Mouse (Mus musculus) hindbrain, embryonic 16.5 days (tissue): ENCODE data around the gene Sh3bp1. TPM values are rescaled to one million over a fixed set of nuclear protein-coding genes. Genes with fewer than 3 reads are reported as not detected.

Experiments used
- ATAC-seq: fragments of 200-750 bp; cut with Nextera tagmentation; 2 replicates; pipeline ENCODE4 v1.8.0; 2017; ENCODE audit warnings: moderate TSS enrichment, moderate library complexity
- H3K27ac ChIP-seq: fragments of 300-500 bp; sonication (generic); 2 replicates; pipeline ENCODE4 v1.5.1; 2014; ENCODE audit warnings: low read depth, mild to moderate bottlenecking, control low read depth, low read length, moderate library complexity
- H3K27me3 ChIP-seq: fragments of 300-500 bp; sonication (generic); replicated peaks from 2 replicates; pipeline ENCODE4 v1.6.1; 2014; ENCODE audit warnings: low read length; ENCODE audit not compliant: control insufficient read depth, insufficient read depth
- H3K36me3 ChIP-seq: fragments of 300-500 bp; sonication (generic); 2 replicates; pipeline ENCODE4 v1.6.1; 2014; ENCODE audit warnings: mild to moderate bottlenecking, low read length, moderate library complexity, mixed read lengths; ENCODE audit not compliant: control insufficient read depth, insufficient read depth
- H3K4me1 ChIP-seq: fragments of 300-500 bp; sonication (generic); 2 replicates; pipeline ENCODE4 v1.6.1; 2014; ENCODE audit warnings: low read depth, low read length; ENCODE audit not compliant: control insufficient read depth, insufficient read depth
- H3K4me2 ChIP-seq: fragments of 300-500 bp; sonication (generic); 2 replicates; pipeline ENCODE4 v1.6.1; 2014; ENCODE audit warnings: mild to moderate bottlenecking, low read length, control low read depth, moderate library complexity
- H3K4me3 ChIP-seq: fragments of 300-500 bp; sonication (generic); 2 replicates; pipeline ENCODE4 v1.5.1; 2014; ENCODE audit warnings: mild to moderate bottlenecking, low read length, control low read depth, moderate library complexity
- H3K9ac ChIP-seq: fragments of 300-500 bp; sonication (generic); 2 replicates; pipeline ENCODE4 v1.6.1; 2014; ENCODE audit warnings: low read depth, mild to moderate bottlenecking, control low read depth, low read length, moderate library complexity
- H3K9me3 ChIP-seq: fragments of 300-500 bp; sonication (generic); 2 replicates; pipeline ENCODE4 v1.6.1; 2014; ENCODE audit warnings: mild to moderate bottlenecking, low read length, moderate library complexity; ENCODE audit not compliant: control insufficient read depth
- WGBS: fragments of 180-500 bp; shearing (Covaris S2); extraction: QIAGEN DNeasy Blood & Tissue Kit; methylation state at CpG from one replicate; pipeline ENCODE4 v1.1.7; 2014; 5-methylcytosine and 5-hydroxymethylcytosine counted together
- polyA plus RNA-seq: library from polyadenylated mRNA; unstranded; fragments of >200 nt; fragmentation: Nextera tagmentation; extraction: Ambion mirVana; gene quantifications from 2 replicates; pipeline ENCODE4 v1.2.1, GENCODE M21; 2015

Gene Sh3bp1
- polyA plus RNA-seq, 1 experiment from 2014 or later = 4.5 TPM

GRCm38 (mm10) chr15:78894726-78895125 is 4.8 kb upstream of the Sh3bp1 start:
- Histone ChIP-seq H3K4me1 (peaks cover 1% of the 10 kb centered on the region; the same call in 1 of the 2 replicates), H3K36me3 (peaks cover 18% of the 10 kb centered on the region), H3K9ac (peak overlapping the region; percentile 22), H3K4me3 (no peak overlapping the region), H3K4me2 (no peak overlapping the region), H3K27ac (0 out of 2 replicates have a peak overlapping the region, but pooled peaks have one; percentile 6), H3K27me3 (no peaks in the 10 kb centered on the region), H3K9me3 (no peaks in the 10 kb centered on the region)
- 79% methylated on average over 13 of the region's 13 CpGs for WGBS
- ATAC-seq = no peak

- H3K4me3 ChIP-seq = no peak overlapping the region
- no peak overlapping the region for H3K9ac ChIP-seq
- WGBS = 76% methylated on average over 2 of the region's 2 CpGs
- H3K36me3 ChIP-seq = peaks cover 16% of the 10 kb centered on the region
- H3K27me3 ChIP-seq = peaks cover 7% of the 10 kb centered on the region
- H3K9me3 ChIP-seq = no peaks in the 10 kb centered on the region
- ATAC-seq = no peak
- H3K4me1 ChIP-seq = peaks cover 11% of the 10 kb centered on the region
- H3K27ac ChIP-seq = no peak overlapping the region
- no peak overlapping the region for H3K4me2 ChIP-seq
These were observed 3.8 kb upstream of the Sh3bp1 start for GRCm38 (mm10) chr15:78895741-78896140.

DNA sequence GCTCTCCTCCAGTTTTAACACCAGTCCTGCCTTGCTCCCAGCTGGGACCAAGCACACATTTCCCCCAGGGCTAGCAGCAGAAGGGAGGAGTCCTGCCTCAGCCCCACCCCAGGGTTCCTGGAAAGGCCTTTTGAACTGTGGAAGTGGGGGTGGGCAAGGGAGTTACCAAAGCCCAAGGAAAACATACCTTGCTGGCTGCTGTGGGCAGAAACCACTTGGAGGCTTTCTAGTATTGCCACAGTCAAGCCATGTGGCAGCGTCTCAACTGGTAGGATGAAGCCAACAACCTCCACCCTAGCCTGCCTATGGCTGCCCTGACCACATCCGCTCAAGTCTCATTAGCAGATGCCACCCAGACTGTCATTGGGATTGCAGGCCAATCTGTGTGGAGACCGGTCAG is 3.4 kb upstream of the Sh3bp1 start:
- no peak overlapping the region for H3K4me3 ChIP-seq
- peaks cover 14% of the 10 kb centered on the region for H3K36me3 ChIP-seq
- no peak for ATAC-seq
- no peak overlapping the region for H3K27ac ChIP-seq
- peaks cover 10% of the 10 kb centered on the region for H3K27me3 ChIP-seq
- no peak overlapping the region for H3K4me2 ChIP-seq
- H3K4me1 ChIP-seq = peaks cover 12% of the 10 kb centered on the region
- 83% methylated on average over 3 of the region's 3 CpGs for WGBS
- H3K9me3 ChIP-seq = no peaks in the 10 kb centered on the region
- H3K9ac ChIP-seq = no peak overlapping the region

- Histone ChIP-seq H3K4me1 (peaks cover 12% of the 10 kb centered on the region), H3K9ac (no peak overlapping the region), H3K36me3 (peaks cover 3% of the 10 kb centered on the region; the same call in 1 of the 2 replicates), H3K27ac (no peak overlapping the region), H3K4me3 (no peak overlapping the region), H3K27me3 (peaks cover 10% of the 10 kb centered on the region), H3K9me3 (no peaks in the 10 kb centered on the region), H3K4me2 (no peak overlapping the region)
- no peak for ATAC-seq
- WGBS = 92% methylated on average over 4 of the region's 4 CpGs
These were observed 2.1 kb upstream of the Sh3bp1 start for GRCm38 (mm10) chr15:78897488-78897887.

- no peaks in the 10 kb centered on the region for H3K36me3 ChIP-seq
- H3K9me3 ChIP-seq = no peaks in the 10 kb centered on the region
- 55% methylated on average over 6 of the region's 6 CpGs for WGBS
- H3K9ac ChIP-seq = no peak overlapping the region
- H3K4me2 ChIP-seq = no peak overlapping the region
- H3K4me3 ChIP-seq = no peak overlapping the region
- peaks cover 10% of the 10 kb centered on the region for H3K27me3 ChIP-seq
- no peak overlapping the region for H3K27ac ChIP-seq
- ATAC-seq = no peak
- peaks cover 12% of the 10 kb centered on the region for H3K4me1 ChIP-seq
These were observed 1.0 kb upstream of the Sh3bp1 start for GRCm38 (mm10) chr15:78898507-78899001.

GRCm38 (mm10) chr15:78899409-78899739 is 194 bp upstream of the Sh3bp1 start, which contains the start of gene Gm49510:
Gene Gm49510 (plus strand): TSS chr15:78899667.
- no peaks in the 10 kb centered on the region for H3K36me3 ChIP-seq
- H3K27ac ChIP-seq = no peak within 1 kb of the TSS

DNA sequence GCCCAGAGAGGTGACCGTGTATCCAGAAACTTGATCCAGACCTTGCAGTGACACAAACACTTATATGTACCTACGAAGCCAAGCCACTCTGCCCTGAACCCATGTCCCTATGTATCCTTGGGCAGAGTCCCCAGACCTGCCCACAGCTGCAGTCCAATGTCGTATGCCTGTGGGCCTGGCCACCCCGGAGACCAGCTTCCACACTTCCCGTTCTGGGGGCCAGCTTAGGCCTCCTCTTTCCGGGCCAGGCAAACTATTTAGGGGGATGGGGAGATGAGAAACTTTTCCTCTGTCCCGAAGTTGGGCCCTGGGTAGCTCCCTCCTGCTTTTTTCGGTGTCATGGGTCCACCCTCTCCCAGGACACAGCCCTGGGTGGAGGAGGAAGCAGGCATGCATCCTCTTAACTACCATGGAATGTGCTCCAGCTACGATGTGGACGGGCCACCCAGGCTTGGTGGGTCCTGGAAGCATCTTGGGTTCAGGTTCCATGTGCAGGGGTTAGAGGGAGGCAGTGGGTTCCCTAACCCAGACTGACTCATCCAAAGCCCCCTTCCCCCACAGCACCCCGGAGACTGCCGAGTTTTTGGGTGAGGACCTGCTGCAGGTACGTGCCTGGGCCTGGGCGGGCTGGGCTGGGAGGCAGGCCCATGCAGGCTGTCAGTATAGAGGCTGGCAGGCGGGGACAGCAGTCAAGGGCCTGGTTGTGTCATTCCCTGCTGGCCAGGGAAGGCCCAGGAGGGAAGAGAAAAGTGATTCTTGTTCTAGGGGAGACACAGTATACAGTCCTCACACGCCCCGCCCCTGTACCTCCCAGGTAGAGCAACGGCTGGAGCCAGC is 1.2 kb downstream of the Sh3bp1 start:
- 31% methylated on average over 18 of the region's 18 CpGs for WGBS
- Histone ChIP-seq H3K36me3 (no peaks in the 10 kb centered on the region), H3K9me3 (no peaks in the 10 kb centered on the region), H3K27ac (no peak overlapping the region), H3K4me3 (peak overlapping the region; percentile 61), H3K27me3 (peaks cover 10% of the 10 kb centered on the region), H3K4me1 (peaks cover 12% of the 10 kb centered on the region), H3K4me2 (peak overlapping the region; percentile 98), H3K9ac (peak overlapping the region; percentile 38)
- ATAC-seq = no peak

More at GRCm38 (mm10) chr15:78899409-78899739, 194 bp upstream of the Sh3bp1 start, which contains the start of gene Gm49510:
- ATAC-seq = no peak
- WGBS = 3% methylated on average over 20 of the region's 20 CpGs
- Histone ChIP-seq H3K4me2 (peak within 1 kb of the TSS; percentile 98), H3K9ac (peak within 1 kb of the TSS; percentile 74), H3K27me3 (peaks cover 10% of the 10 kb centered on the region), H3K4me1 (peaks cover 12% of the 10 kb centered on the region), H3K4me3 (peak within 1 kb of the TSS; percentile 61), H3K9me3 (no peaks in the 10 kb centered on the region)

GRCm38 (mm10) chr15:78901422-78901789 is 1.8 kb downstream of the Sh3bp1 start:
- no peak for ATAC-seq
- H3K9ac ChIP-seq = no peak overlapping the region
- no peak overlapping the region for H3K4me3 ChIP-seq
- peaks cover 12% of the 10 kb centered on the region for H3K4me1 ChIP-seq
- H3K9me3 ChIP-seq = no peaks in the 10 kb centered on the region
- H3K27ac ChIP-seq = no peak overlapping the region
- 45% methylated on average over 8 of the region's 8 CpGs for WGBS
- H3K27me3 ChIP-seq = peaks cover 10% of the 10 kb centered on the region
- H3K4me2 ChIP-seq = no peak overlapping the region
- H3K36me3 ChIP-seq = no peaks in the 10 kb centered on the region

GRCm38 (mm10) chr15:78903243-78903642 is 3.7 kb downstream of the Sh3bp1 start:
- H3K36me3 ChIP-seq = no peaks in the 10 kb centered on the region
- peaks cover 12% of the 10 kb centered on the region for H3K4me1 ChIP-seq
- 0 out of 2 replicates have a peak, but pooled peaks have one; percentile 22 for ATAC-seq
- no peak overlapping the region for H3K4me3 ChIP-seq
- peaks cover 10% of the 10 kb centered on the region for H3K27me3 ChIP-seq
- no peak overlapping the region for H3K27ac ChIP-seq
- no peak overlapping the region for H3K9ac ChIP-seq
- 4% methylated on average over 2 of the region's 2 CpGs for whole genome bisulfite sequencing
- no peak overlapping the region for H3K4me2 ChIP-seq
- no peaks in the 10 kb centered on the region for H3K9me3 ChIP-seq
